Mouse (Mus musculus) retina, postnatal 1 day (tissue): Measurements from ENCODE around the gene Cpxcr1.

Experiments
- DNase-seq: peaks from one replicate; pipeline ENCODE4 v3.0.0-alpha.2; 2012

The Cpxcr1 gene

GRCm38 (mm10) chrX:116448644-116449043 lies at the start of gene Cpxcr1:
TSS of gene Cpxcr1 (plus strand) at chrX:116448944.
- no peak for DNase-seq
